Mouse (Mus musculus): Measurements from ENCODE around the gene Ccdc12.

GRCm38 (mm10) chr9:110729841-110730240 is 73.5 kb downstream of the Ccdc12 start:
- TF ChIP-seq CTCF (conservative IDR thresholded peaks at IDR 0.05; ENCODE audit: insufficient read depth, insufficient read length, low read depth, low read length): peak; percentile 65
- TF ChIP-seq POLR2A (IDR thresholded peaks at IDR 0.05; ENCODE audit: low read depth, low read length): no peak
